Mouse (Mus musculus): ENCODE results near the gene Lama5.

DNA sequence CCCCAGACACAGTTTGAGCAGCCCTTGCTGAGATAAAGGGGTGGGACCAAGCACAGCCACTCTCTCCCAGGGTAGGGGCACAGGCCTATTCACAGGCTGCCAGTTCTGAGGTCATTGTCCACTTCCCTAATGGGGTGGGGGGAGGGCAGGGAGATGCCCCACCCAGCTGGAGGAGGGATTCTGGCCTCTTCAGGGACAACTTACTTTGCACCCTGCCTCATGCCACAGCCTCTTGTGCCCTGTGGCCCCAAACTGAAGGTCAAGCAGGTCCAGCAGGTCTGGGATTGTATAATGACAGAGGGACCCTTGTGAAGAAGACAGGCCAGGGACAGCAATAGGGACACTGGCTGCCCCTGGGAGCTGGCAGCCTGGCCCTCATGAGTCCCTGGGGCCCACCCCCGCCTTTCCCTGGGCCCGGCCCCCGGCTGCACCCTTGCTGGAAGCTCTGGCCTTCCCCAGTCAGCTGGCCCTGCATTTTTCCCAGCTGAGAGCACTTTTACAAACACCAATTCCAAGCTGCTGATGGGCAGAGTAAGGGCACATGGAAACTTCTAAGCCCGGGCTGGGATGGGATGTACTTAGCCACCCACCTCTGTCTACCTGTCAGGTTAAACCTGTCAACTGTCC lies 11.2 kb downstream of the Lama5 start:
- TF ChIP-seq POLR2A (IDR thresholded peaks at IDR 0.05; ENCODE audit: control insufficient read depth, low read depth, low read length) (no peak), CTCF (IDR thresholded peaks at IDR 0.05; ENCODE audit: control insufficient read depth, insufficient read depth, insufficient replicate concordance, low read depth, low read length) (no peak)
